16 mouse cellular contexts compared by ENCODE assay signal in genomic region chr16:23497881-23498280, GRCm38 (mm10). TPM values are rescaled to one million over a fixed set of nuclear protein-coding genes. Genes with fewer than 3 reads are reported as not detected.
DNase-seq lines count a peak whose midpoint lies in the region; ATAC-seq and TF ChIP-seq lines count a peak whose summit lies in the region.
"Had no signal": no experiment of that assay in that cellular context is flagged by ENCODE, and none has a peak within 500 bp of the region (broad histone marks: within the 10 kb centered on the region; RNA-seq: fewer than 3 reads in every experiment).

No protein-coding gene starts in this region.

- H3K9me3 ChIP-seq in hindbrain, embryonic 11.5 days (ENCODE audit: control insufficient read depth, low read length) = no peaks in the 10 kb centered on the region
- H3K9me3 ChIP-seq in hindbrain, embryonic 10.5 days = no peaks in the 10 kb centered on the region
- no peaks in the 10 kb centered on the region for H3K9me3 ChIP-seq in lung, embryonic 15.5 days
- no peaks in the 10 kb centered on the region for H3K9me3 ChIP-seq in liver, postnatal 0 days (ENCODE audit: low read length)

- no peaks in the 10 kb centered on the region for H3K27me3 ChIP-seq in hindbrain, embryonic 11.5 days (ENCODE audit: control insufficient read depth, insufficient read depth, low read length)
- peaks cover 52% of the 10 kb centered on the region for H3K27me3 ChIP-seq in hindbrain, embryonic 10.5 days (ENCODE audit: insufficient read depth, poor library complexity, severe bottlenecking)
- no peaks in the 10 kb centered on the region for H3K27me3 ChIP-seq in lung, embryonic 15.5 days
- H3K27me3 ChIP-seq in liver, postnatal 0 days (ENCODE audit: insufficient read depth, low read length) = no peaks in the 10 kb centered on the region

- H3K36me3 ChIP-seq in hindbrain, embryonic 11.5 days (ENCODE audit: control insufficient read depth, insufficient read depth, low read length) = no peaks in the 10 kb centered on the region
- no peaks in the 10 kb centered on the region for H3K36me3 ChIP-seq in hindbrain, embryonic 10.5 days
- H3K36me3 ChIP-seq in lung, embryonic 15.5 days = no peaks in the 10 kb centered on the region
- no peaks in the 10 kb centered on the region; the same call in 1 of the 2 replicates for H3K36me3 ChIP-seq in liver, postnatal 0 days (replicated peaks; ENCODE audit: insufficient read depth, low read length)

- 64% methylated on average over 1 of the region's 1 CpGs for WGBS in hindbrain, embryonic 11.5 days
- WGBS in hindbrain, embryonic 10.5 days = 71% methylated on average over 1 of the region's 1 CpGs
- 26% methylated on average over 1 of the region's 1 CpGs for WGBS in lung, embryonic 15.5 days
- WGBS in liver, postnatal 0 days (ENCODE audit: insufficient replicate concordance) = 31% methylated on average over 1 of the region's 1 CpGs

- no peak for TF ChIP-seq EP300 in liver, postnatal 0 days (IDR thresholded peaks at IDR 0.05; ENCODE audit: low read depth)

- no peak for TF ChIP-seq CTCF in liver, postnatal 0 days (IDR thresholded peaks at IDR 0.05; ENCODE audit: low read depth)

- peak; percentile 18 for DNase-seq in heart, adult 11 months
- no peak for DNase-seq in heart, postnatal 10 days
- DNase-seq in hindbrain, embryonic 11.5 days (ENCODE audit: low spot score) = no peak
- DNase-seq in hindbrain, embryonic 10.5 days (ENCODE audit: low spot score) = no peak
- no peak for DNase-seq in lung, postnatal 36 days
- DNase-seq in liver, postnatal 0 days = no peak
- DNase-seq: cerebellum, adult 9-11 months; forebrain, postnatal 0 days; gastrocnemius, postnatal 10 days; kidney, adult 18-20 months; left cerebral cortex, postnatal 4 days; thymus, postnatal 25 days had no signal

- no peak overlapping the region for H3K4me2 ChIP-seq in hindbrain, embryonic 11.5 days (replicated peaks; ENCODE audit: low read depth, low read length)
- no peak overlapping the region for H3K4me2 ChIP-seq in lung, embryonic 15.5 days
- H3K4me2 ChIP-seq in liver, postnatal 0 days (ENCODE audit: low read depth, low read length) = no peak overlapping the region

- peaks cover 4% of the 10 kb centered on the region for H3K4me1 ChIP-seq in hindbrain, embryonic 11.5 days (replicated peaks; ENCODE audit: control insufficient read depth, insufficient read depth, low read length)
- H3K4me1 ChIP-seq in hindbrain, embryonic 10.5 days (replicated peaks) = peaks cover 31% of the 10 kb centered on the region
- H3K4me1 ChIP-seq in lung, embryonic 15.5 days = peaks cover 33% of the 10 kb centered on the region
- peaks cover 52% of the 10 kb centered on the region for H3K4me1 ChIP-seq in liver, postnatal 0 days (ENCODE audit: insufficient read depth)

- H3K4me3 ChIP-seq in hindbrain, embryonic 11.5 days (ENCODE audit: low read depth, low read length) = no peak overlapping the region
- H3K4me3 ChIP-seq in hindbrain, embryonic 10.5 days = no peak overlapping the region
- H3K4me3 ChIP-seq in lung, embryonic 15.5 days = no peak overlapping the region
- no peak overlapping the region for H3K4me3 ChIP-seq in liver, postnatal 0 days (ENCODE audit: low read depth, low read length)

- no peak overlapping the region for H3K9ac ChIP-seq in hindbrain, embryonic 11.5 days (ENCODE audit: low read depth, low read length)
- no peak overlapping the region for H3K9ac ChIP-seq in lung, embryonic 15.5 days
- H3K9ac ChIP-seq in liver, postnatal 0 days (replicated peaks) = no peak overlapping the region
- H3K9ac ChIP-seq: forebrain, postnatal 0 days had no signal

- peak; percentile 43; the same call in 1 of the 2 replicates for ATAC-seq in hindbrain, embryonic 11.5 days (ENCODE audit: low FRiP score)
- no peak for ATAC-seq in lung, embryonic 15.5 days (ENCODE audit: borderline replicate concordance, extremely low read depth, low FRiP score, low TSS enrichment)
- ATAC-seq in liver, postnatal 0 days = no peak
- ATAC-seq: forebrain, postnatal 0 days had no signal

- intact Hi-C loops in heart, postnatal 10 days (cut with DNase I) = no loop called here

- H3K27ac ChIP-seq in hindbrain, embryonic 11.5 days (ENCODE audit: low read depth, low read length) = no peak overlapping the region
- H3K27ac ChIP-seq in hindbrain, embryonic 10.5 days = no peak overlapping the region
- H3K27ac ChIP-seq in lung, embryonic 15.5 days = peak overlapping the region; percentile 13; the same call in 1 of the 2 replicates
- H3K27ac ChIP-seq in liver, postnatal 0 days (ENCODE audit: low read depth) = peak overlapping the region; percentile 82
- H3K27ac ChIP-seq: hindbrain, postnatal 0 days; stomach, postnatal 0 days had no signal

RNA-seq across cellular contexts. Expression of gene Rtp4, which starts 22.2 kb away (rescaled TPM):
- 1 to 10 TPM; 1.7 to 2.1 TPM for total RNA-seq in heart, postnatal 10 days (2021)
- 2.7 and 3.1 TPM in 2 replicates for polyA plus RNA-seq in hindbrain, embryonic 11.5 days (2014; fragmentation: Nextera tagmentation; extraction: Ambion mirVana)
- polyA plus RNA-seq in hindbrain, embryonic 10.5 days (2016; fragmentation: Nextera tagmentation; extraction: Ambion mirVana) = 1.2 and 1.5 TPM in 2 replicates
- polyA plus RNA-seq in lung, embryonic 15.5 days (2015; fragmentation: Nextera tagmentation; extraction: Ambion mirVana) = 10.1 and 10.4 TPM in 2 replicates
- 24.0 and 28.3 TPM in 2 replicates for polyA plus RNA-seq in liver, postnatal 0 days (2015; fragmentation: Nextera tagmentation; extraction: Ambion mirVana)

RNA-seq across cellular contexts. Expression of gene Masp1, which starts 22.7 kb away (rescaled TPM):
- 10 to 100 TPM; 24.5 TPM for total RNA-seq in heart, postnatal 10 days (2021)
- polyA plus RNA-seq in hindbrain, embryonic 11.5 days (2014; fragmentation: Nextera tagmentation; extraction: Ambion mirVana) = 21.6 and 24.4 TPM in 2 replicates
- polyA plus RNA-seq in hindbrain, embryonic 10.5 days (2016; fragmentation: Nextera tagmentation; extraction: Ambion mirVana) = 6.2 and 19.2 TPM in 2 replicates
- 2.8 and 3.6 TPM in 2 replicates for polyA plus RNA-seq in lung, embryonic 15.5 days (2015; fragmentation: Nextera tagmentation; extraction: Ambion mirVana)
- 31.7 and 38.3 TPM in 2 replicates for polyA plus RNA-seq in liver, postnatal 0 days (2015; fragmentation: Nextera tagmentation; extraction: Ambion mirVana)
- total RNA-seq: megakaryocyte-erythroid progenitor cell, adult 5-6 weeks had no signal

Comparison
In these comparisons a context has a peak if more than half of its experiments do, and no peak if none do; other contexts are left out.
1. H3K27ac ChIP-seq: peak in lung, embryonic 15.5 days (single experiment) and liver, postnatal 0 days (single experiment); none in hindbrain, embryonic 11.5 days (single experiment) and hindbrain, embryonic 10.5 days (single experiment).